Mouse (Mus musculus) hindbrain, embryonic 13.5 days (tissue): ENCODE measurements around the gene Krt31. TPM values are rescaled to one million over a fixed set of nuclear protein-coding genes. Genes with fewer than 3 reads are reported as not detected.

Experiments
- ATAC-seq: fragments of 200-750 bp; cut with Nextera tagmentation; 2 replicates; pipeline ENCODE4 v1.8.0; 2017; ENCODE audit warnings: moderate TSS enrichment; ENCODE audit not compliant: low FRiP score
- H3K27ac ChIP-seq: fragments of 300-500 bp; sonication (generic); 2 replicates; pipeline ENCODE4 v1.5.1; 2015; ENCODE audit warnings: inconsistent platforms, mild to moderate bottlenecking, moderate library complexity
- H3K27me3 ChIP-seq: fragments of 300-500 bp; sonication (generic); 2 replicates; pipeline ENCODE4 v1.6.1; 2015; ENCODE audit warnings: mild to moderate bottlenecking, inconsistent platforms
- H3K36me3 ChIP-seq: fragments of 300-500 bp; sonication (generic); 2 replicates; pipeline ENCODE4 v1.6.1; 2015; ENCODE audit warnings: mild to moderate bottlenecking, inconsistent platforms
- H3K4me1 ChIP-seq: fragments of 300-500 bp; sonication (generic); replicated peaks from 2 replicates; pipeline ENCODE4 v1.6.1; 2015; ENCODE audit warnings: inconsistent platforms
- H3K4me2 ChIP-seq: fragments of 300-500 bp; sonication (generic); 2 replicates; pipeline ENCODE4 v1.6.1; 2015; ENCODE audit warnings: inconsistent platforms, mild to moderate bottlenecking, moderate library complexity
- H3K4me3 ChIP-seq: fragments of 300-500 bp; sonication (generic); 2 replicates; pipeline ENCODE4 v1.5.1; 2015; ENCODE audit warnings: mild to moderate bottlenecking, inconsistent platforms
- H3K9ac ChIP-seq: fragments of 300-500 bp; sonication (generic); 2 replicates; pipeline ENCODE4 v1.6.1; 2015; ENCODE audit warnings: mild to moderate bottlenecking, inconsistent platforms
- H3K9me3 ChIP-seq: fragments of 300-500 bp; sonication (generic); 2 replicates; pipeline ENCODE4 v1.6.1; 2016; ENCODE audit warnings: inconsistent platforms
- WGBS: fragments of 180-500 bp; shearing (Covaris S2); methylation state at CpG from one replicate; pipeline ENCODE4 v1.1.7; 2015; 5-methylcytosine and 5-hydroxymethylcytosine counted together
- polyA plus RNA-seq: library from polyadenylated mRNA; unstranded; fragments of >200 nt; fragmentation: Nextera tagmentation; extraction: Ambion mirVana; gene quantifications from 2 replicates; pipeline ENCODE4 v1.2.1, GENCODE M21; 2015

Krt31 gene
- polyA plus RNA-seq, 1 experiment from 2014 or later: not detected

DNA sequence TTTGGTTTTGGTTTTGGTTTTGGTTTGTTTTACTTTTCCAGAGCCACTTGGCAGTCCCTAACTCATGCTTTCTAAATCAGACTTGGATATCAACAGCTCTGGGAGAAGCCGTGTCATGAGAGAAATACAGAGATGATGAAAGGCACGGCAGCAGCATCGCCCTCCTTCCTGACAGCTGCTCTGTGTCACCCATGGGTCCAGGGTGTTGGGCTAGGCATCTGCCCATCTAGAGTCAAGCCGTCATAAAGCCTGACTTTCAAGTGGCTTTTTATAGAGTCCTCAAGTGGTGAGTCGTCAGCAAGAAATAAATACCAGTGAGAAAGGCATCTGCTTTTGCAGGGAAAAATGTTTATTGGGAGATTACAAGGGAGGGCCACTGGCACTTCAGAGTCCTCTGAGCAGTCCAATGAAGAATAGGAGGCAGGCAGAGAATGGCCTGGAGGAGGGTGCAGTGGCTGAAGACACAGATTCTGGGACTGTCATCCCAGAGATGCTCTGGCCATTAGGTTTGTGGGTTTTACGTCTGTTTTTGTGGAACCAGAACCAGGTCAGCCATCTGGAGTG lies 4.0 kb downstream of the Krt31 start:
- ATAC-seq: no peak
- Histone ChIP-seq H3K9me3 (no peaks in the 10 kb centered on the region), H3K4me2 (no peak overlapping the region), H3K4me1 (no peaks in the 10 kb centered on the region), H3K9ac (no peak overlapping the region), H3K27me3 (no peaks in the 10 kb centered on the region), H3K36me3 (no peaks in the 10 kb centered on the region), H3K27ac (no peak overlapping the region), H3K4me3 (no peak overlapping the region)
- WGBS: 91% methylated on average over 6 of the region's 6 CpGs

- ATAC-seq: no peak
- H3K9ac ChIP-seq: no peak within 1 kb of the TSS
- no peaks in the 10 kb centered on the region for H3K27me3 ChIP-seq
- H3K27ac ChIP-seq: no peak within 1 kb of the TSS
- no peak within 1 kb of the TSS for H3K4me2 ChIP-seq
- 85% methylated on average over 6 of the region's 6 CpGs for WGBS
- H3K36me3 ChIP-seq: no peaks in the 10 kb centered on the region
- no peak within 1 kb of the TSS for H3K4me3 ChIP-seq
- H3K9me3 ChIP-seq: no peaks in the 10 kb centered on the region
- no peaks in the 10 kb centered on the region for H3K4me1 ChIP-seq
Measured at GRCm38 (mm10) chr11:100041454-100041853, 8.9 kb downstream of the Krt31 start, which contains the start of gene Krt34. Gene Krt34 (minus strand): TSS chr11:100041554.

GRCm38 (mm10) chr11:100029768-100030167 lies 20.6 kb downstream of the Krt31 start, which contains the start of gene Krt33b:
Gene Krt33b (minus strand): TSS chr11:100029868.
- no peaks in the 10 kb centered on the region for H3K27me3 ChIP-seq
- H3K9me3 ChIP-seq: no peaks in the 10 kb centered on the region
- H3K4me2 ChIP-seq: no peak within 1 kb of the TSS
- ATAC-seq: no peak
- no peak within 1 kb of the TSS for H3K9ac ChIP-seq
- H3K27ac ChIP-seq: no peak within 1 kb of the TSS
- no peak within 1 kb of the TSS for H3K4me3 ChIP-seq
- 0 out of 2 replicates have a peak, but pooled peaks cover 3% of the 10 kb centered on the region for H3K4me1 ChIP-seq
- H3K36me3 ChIP-seq: no peaks in the 10 kb centered on the region
- WGBS: 89% methylated on average over 6 of the region's 6 CpGs

GRCm38 (mm10) chr11:100021438-100021837 lies 28.9 kb downstream of the Krt31 start:
- WGBS: 88% methylated on average over 5 of the region's 5 CpGs
- Histone ChIP-seq H3K9me3 (no peaks in the 10 kb centered on the region), H3K27me3 (no peaks in the 10 kb centered on the region), H3K4me2 (no peak overlapping the region), H3K36me3 (no peaks in the 10 kb centered on the region), H3K9ac (no peak overlapping the region), H3K27ac (no peak overlapping the region), H3K4me1 (0 out of 2 replicates have a peak, but pooled peaks cover 3% of the 10 kb centered on the region), H3K4me3 (no peak overlapping the region)
- no peak for ATAC-seq

DNA sequence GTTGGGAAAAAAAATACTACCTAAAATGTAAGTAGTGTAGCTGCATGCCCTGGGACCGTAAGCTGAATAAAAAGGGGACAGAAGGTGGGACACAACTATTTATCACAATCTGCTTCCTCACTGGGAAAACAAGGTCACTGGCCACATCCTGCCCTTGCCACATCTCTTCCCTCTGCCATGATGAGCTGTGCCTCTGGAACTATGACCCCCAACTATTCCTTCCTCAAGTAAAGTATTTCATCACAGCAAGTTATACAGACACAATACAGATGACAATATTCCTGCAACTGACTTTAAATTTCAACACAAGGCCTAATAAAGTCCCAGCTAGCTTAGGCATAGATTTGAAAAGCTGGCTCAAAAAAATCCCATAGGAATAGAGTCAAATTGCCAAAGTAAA lies 30.9 kb downstream of the Krt31 start:
- Histone ChIP-seq H3K27me3 (no peaks in the 10 kb centered on the region), H3K4me2 (no peak overlapping the region), H3K9me3 (no peaks in the 10 kb centered on the region), H3K36me3 (no peaks in the 10 kb centered on the region), H3K27ac (no peak overlapping the region), H3K4me3 (no peak overlapping the region), H3K9ac (no peak overlapping the region), H3K4me1 (no peaks in the 10 kb centered on the region)
- WGBS: 94% methylated on average over 1 of the region's 1 CpGs
- no peak for ATAC-seq

DNA sequence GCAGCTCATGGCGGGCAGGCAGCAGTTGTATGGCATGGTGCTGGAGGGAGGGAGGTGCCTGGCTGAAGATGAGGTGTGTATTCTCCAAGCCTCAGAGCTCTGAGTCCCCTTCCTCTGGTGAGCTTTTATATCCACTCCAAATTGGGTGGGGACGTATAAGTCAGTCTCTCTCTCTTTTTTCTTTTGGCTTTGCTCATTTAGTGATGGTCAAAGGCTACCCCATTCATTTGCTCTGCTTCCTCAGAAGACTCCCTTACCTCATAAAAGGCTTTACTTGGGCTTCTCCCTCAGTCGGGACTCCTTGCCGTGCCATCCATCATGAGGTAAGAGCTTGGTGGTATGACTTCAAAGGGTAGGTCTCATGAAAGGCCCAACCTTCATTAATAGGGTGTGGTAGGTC lies 34.2 kb downstream of the Krt31 start, which contains the start of gene Krt33a:
Gene Krt33a, minus strand, starts transcription at position 101 of the 400 bp plus-strand sequence.
- Histone ChIP-seq H3K27ac (no peak within 1 kb of the TSS), H3K9me3 (no peaks in the 10 kb centered on the region), H3K36me3 (no peaks in the 10 kb centered on the region), H3K27me3 (no peaks in the 10 kb centered on the region), H3K4me2 (no peak within 1 kb of the TSS), H3K9ac (no peak within 1 kb of the TSS), H3K4me3 (no peak within 1 kb of the TSS), H3K4me1 (no peaks in the 10 kb centered on the region)
- ATAC-seq: no peak
- WGBS: 82% methylated on average over 4 of the region's 4 CpGs

- ATAC-seq: no peak
- H3K36me3 ChIP-seq: no peaks in the 10 kb centered on the region
- H3K9ac ChIP-seq: no peak overlapping the region
- no peak overlapping the region for H3K4me3 ChIP-seq
- no peaks in the 10 kb centered on the region for H3K27me3 ChIP-seq
- no peak overlapping the region for H3K4me2 ChIP-seq
- no peaks in the 10 kb centered on the region for H3K4me1 ChIP-seq
- H3K9me3 ChIP-seq: no peaks in the 10 kb centered on the region
- WGBS: 82% methylated on average over 4 of the region's 4 CpGs
- no peak overlapping the region for H3K27ac ChIP-seq
Measured at GRCm38 (mm10) chr11:100013691-100014171, 36.6 kb downstream of the Krt31 start.

GRCm38 (mm10) chr11:100010682-100011081 lies 39.7 kb downstream of the Krt31 start:
- no peaks in the 10 kb centered on the region for H3K9me3 ChIP-seq
- H3K9ac ChIP-seq: no peak overlapping the region
- no peak overlapping the region for H3K4me2 ChIP-seq
- H3K36me3 ChIP-seq: no peaks in the 10 kb centered on the region
- H3K27me3 ChIP-seq: no peaks in the 10 kb centered on the region
- H3K4me3 ChIP-seq: no peak overlapping the region
- no peaks in the 10 kb centered on the region for H3K4me1 ChIP-seq
- no peak for ATAC-seq
- H3K27ac ChIP-seq: no peak overlapping the region
- 94% methylated on average over 5 of the region's 5 CpGs for WGBS

- Histone ChIP-seq H3K4me1 (no peaks in the 10 kb centered on the region), H3K27ac (no peak overlapping the region), H3K27me3 (no peaks in the 10 kb centered on the region), H3K36me3 (no peaks in the 10 kb centered on the region), H3K4me3 (no peak overlapping the region), H3K9me3 (no peaks in the 10 kb centered on the region), H3K4me2 (no peak overlapping the region), H3K9ac (no peak overlapping the region)
- 93% methylated on average over 5 of the region's 5 CpGs for WGBS
- no peak for ATAC-seq
Measured at GRCm38 (mm10) chr11:100008336-100008735, 42.0 kb downstream of the Krt31 start.

GRCm38 (mm10) chr11:100006624-100007023 lies 43.7 kb downstream of the Krt31 start:
- 54% methylated on average over 3 of the region's 3 CpGs for WGBS
- no peak for ATAC-seq
- Histone ChIP-seq H3K27me3 (no peaks in the 10 kb centered on the region), H3K4me2 (no peak overlapping the region), H3K36me3 (no peaks in the 10 kb centered on the region), H3K4me3 (no peak overlapping the region), H3K4me1 (no peaks in the 10 kb centered on the region), H3K27ac (no peak overlapping the region), H3K9ac (no peak overlapping the region), H3K9me3 (no peaks in the 10 kb centered on the region)

DNA sequence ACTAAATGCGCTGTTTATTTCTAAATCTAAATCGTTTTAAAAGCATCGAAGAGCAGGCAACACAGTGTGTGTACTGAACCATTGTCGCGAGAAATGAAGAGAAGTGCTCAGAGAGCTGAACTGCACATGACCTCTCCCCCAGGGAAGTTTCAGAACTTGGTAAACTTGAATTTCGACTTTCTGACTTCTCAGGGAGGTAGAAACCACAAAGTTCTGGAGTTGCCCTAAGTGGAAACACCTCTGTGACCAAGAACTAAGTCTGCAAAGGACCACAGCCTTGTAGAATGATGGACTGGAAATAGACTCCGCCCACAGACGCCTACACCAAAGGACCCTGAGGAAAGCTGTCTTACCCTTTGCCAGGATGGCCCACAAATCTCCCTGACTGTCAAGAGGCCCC lies 44.4 kb downstream of the Krt31 start:
- Histone ChIP-seq H3K27ac (no peak overlapping the region), H3K36me3 (no peaks in the 10 kb centered on the region), H3K4me1 (no peaks in the 10 kb centered on the region), H3K27me3 (no peaks in the 10 kb centered on the region), H3K4me2 (no peak overlapping the region), H3K9ac (no peak overlapping the region), H3K4me3 (no peak overlapping the region), H3K9me3 (no peaks in the 10 kb centered on the region)
- 93% methylated on average over 8 of the region's 8 CpGs for WGBS
- no peak for ATAC-seq

GRCm38 (mm10) chr11:100004846-100005245 lies 45.5 kb downstream of the Krt31 start:
- H3K4me1 ChIP-seq: no peaks in the 10 kb centered on the region
- H3K4me2 ChIP-seq: no peak overlapping the region
- H3K9ac ChIP-seq: no peak overlapping the region
- ATAC-seq: no peak
- no peak overlapping the region for H3K4me3 ChIP-seq
- H3K9me3 ChIP-seq: no peaks in the 10 kb centered on the region
- no peaks in the 10 kb centered on the region for H3K27me3 ChIP-seq
- no peak overlapping the region for H3K27ac ChIP-seq
- H3K36me3 ChIP-seq: no peaks in the 10 kb centered on the region
- WGBS: 25% methylated on average over 6 of the region's 6 CpGs

- no peaks in the 10 kb centered on the region for H3K36me3 ChIP-seq
- H3K27ac ChIP-seq: no peak overlapping the region
- WGBS: 96% methylated on average over 7 of the region's 7 CpGs
- ATAC-seq: no peak
- no peaks in the 10 kb centered on the region for H3K4me1 ChIP-seq
- H3K4me3 ChIP-seq: no peak overlapping the region
- no peak overlapping the region for H3K9ac ChIP-seq
- H3K27me3 ChIP-seq: peaks cover 4% of the 10 kb centered on the region; the same call in 1 of the 2 replicates
- H3K4me2 ChIP-seq: no peak overlapping the region
- no peaks in the 10 kb centered on the region for H3K9me3 ChIP-seq
Measured at GRCm38 (mm10) chr11:99999091-99999490, 51.3 kb downstream of the Krt31 start.
